Mouse (Mus musculus) hindbrain, embryonic 12.5 days (tissue): ENCODE measurements around the gene Gm960. TPM values are rescaled to one million over a fixed set of nuclear protein-coding genes. Genes with fewer than 3 reads are reported as not detected.
A peak's percentile ranks its signal among the peaks of the same experiment; 100 is the strongest.

Source experiments
- ATAC-seq: fragments of 200-750 bp; cut with Nextera tagmentation; 2 replicates; pipeline ENCODE4 v1.8.0; 2017; ENCODE audit warnings: moderate TSS enrichment; ENCODE audit not compliant: low FRiP score
- H3K27ac ChIP-seq: fragments of 300-500 bp; sonication (generic); 2 replicates; pipeline ENCODE4 v1.5.1; 2016; ENCODE audit warnings: mild to moderate bottlenecking
- H3K27me3 ChIP-seq: fragments of 300-500 bp; sonication (generic); 2 replicates; pipeline ENCODE4 v1.6.1; 2016; ENCODE audit warnings: mild to moderate bottlenecking
- H3K36me3 ChIP-seq: fragments of 300-500 bp; sonication (generic); 2 replicates; pipeline ENCODE4 v1.6.1; 2016; ENCODE audit warnings: mild to moderate bottlenecking
- H3K4me1 ChIP-seq: fragments of 300-500 bp; sonication (generic); 2 replicates; pipeline ENCODE4 v1.6.1; 2016
- H3K4me2 ChIP-seq: fragments of 300-500 bp; sonication (generic); replicated peaks from 2 replicates; pipeline ENCODE4 v1.6.1; 2016; ENCODE audit warnings: mild to moderate bottlenecking
- H3K4me3 ChIP-seq: fragments of 300-500 bp; sonication (generic); 2 replicates; pipeline ENCODE4 v1.5.1; 2016; ENCODE audit warnings: mild to moderate bottlenecking
- H3K9ac ChIP-seq: fragments of 300-500 bp; sonication (generic); 2 replicates; pipeline ENCODE4 v1.6.1; 2016; ENCODE audit warnings: mild to moderate bottlenecking, moderate library complexity
- H3K9me3 ChIP-seq: fragments of 300-500 bp; sonication (generic); replicated peaks from 2 replicates; pipeline ENCODE4 v1.6.1; 2016; ENCODE audit warnings: mild to moderate bottlenecking
- WGBS: fragments of 180-500 bp; shearing (Covaris S2); methylation state at CpG from one replicate; pipeline ENCODE4 v1.1.7; 2016; 5-methylcytosine and 5-hydroxymethylcytosine counted together
- polyA plus RNA-seq: library from polyadenylated mRNA; unstranded; fragments of >200 nt; fragmentation: Nextera tagmentation; extraction: Ambion mirVana; gene quantifications from 2 replicates; pipeline ENCODE4 v1.2.1, GENCODE M21; 2016

The Gm960 gene
- polyA plus RNA-seq, 1 experiment from 2014 or later: 3.6 TPM

- WGBS: 38% methylated on average over 4 of the region's 4 CpGs
- H3K9me3 ChIP-seq: no peaks in the 10 kb centered on the region
- peak overlapping the region; percentile 92; the same call in 1 of the 2 replicates for H3K4me3 ChIP-seq
- H3K27ac ChIP-seq: no peak overlapping the region
- no peak overlapping the region for H3K9ac ChIP-seq
- no peak for ATAC-seq
- peak overlapping the region; percentile 80 for H3K4me2 ChIP-seq
- H3K4me1 ChIP-seq: peaks cover 35% of the 10 kb centered on the region
- no peaks in the 10 kb centered on the region for H3K27me3 ChIP-seq
- peaks cover 37% of the 10 kb centered on the region for H3K36me3 ChIP-seq
These were observed 81.9 kb downstream of the Gm960 start for GRCm38 (mm10) chr19:4616546-4616945.

- ATAC-seq: peak; percentile 92
- H3K4me2 ChIP-seq: peak within 1 kb of the TSS; percentile 80
- H3K9ac ChIP-seq: peak within 1 kb of the TSS; percentile 99
- no peaks in the 10 kb centered on the region for H3K9me3 ChIP-seq
- H3K27ac ChIP-seq: peak within 1 kb of the TSS; percentile 95
- H3K36me3 ChIP-seq: peaks cover 34% of the 10 kb centered on the region
- H3K4me1 ChIP-seq: peaks cover 35% of the 10 kb centered on the region
- WGBS: under 1% methylated on average over 63 of the region's 87 CpGs
- H3K27me3 ChIP-seq: no peaks in the 10 kb centered on the region
- peak within 1 kb of the TSS; percentile 92 for H3K4me3 ChIP-seq
These were observed 83.0 kb downstream of the Gm960 start, which contains the start of gene Lrfn4 for GRCm38 (mm10) chr19:4615151-4616093. TSS of gene Lrfn4 (minus strand) at chr19:4615667.

GRCm38 (mm10) chr19:4614305-4615150, 83.9 kb downstream of the Gm960 start:
- no peaks in the 10 kb centered on the region for H3K27me3 ChIP-seq
- peaks cover 35% of the 10 kb centered on the region for H3K4me1 ChIP-seq
- 31% methylated on average over 26 of the region's 49 CpGs for WGBS
- H3K9ac ChIP-seq: peak overlapping the region; percentile 99
- H3K9me3 ChIP-seq: no peaks in the 10 kb centered on the region
- peak overlapping the region; percentile 95 for H3K27ac ChIP-seq
- peak overlapping the region; percentile 92 for H3K4me3 ChIP-seq
- H3K4me2 ChIP-seq: peak overlapping the region; percentile 80
- H3K36me3 ChIP-seq: peaks cover 34% of the 10 kb centered on the region
- 0 out of 2 replicates have a peak, but pooled peaks have one; percentile 14 for ATAC-seq

GRCm38 (mm10) chr19:4613464-4614304, 84.8 kb downstream of the Gm960 start:
- Histone ChIP-seq H3K9me3 (no peaks in the 10 kb centered on the region), H3K4me3 (peak overlapping the region; percentile 92), H3K27ac (no peak overlapping the region), H3K9ac (peak overlapping the region; percentile 99; the same call in 1 of the 2 replicates), H3K36me3 (peaks cover 34% of the 10 kb centered on the region), H3K4me1 (peaks cover 35% of the 10 kb centered on the region), H3K4me2 (peak overlapping the region; percentile 80), H3K27me3 (no peaks in the 10 kb centered on the region)
- WGBS: 90% methylated on average over 33 of the region's 33 CpGs
- no peak for ATAC-seq

GRCm38 (mm10) chr19:4612181-4612961, 86.1 kb downstream of the Gm960 start:
- H3K4me3 ChIP-seq: no peak overlapping the region
- 89% methylated on average over 19 of the region's 19 CpGs for WGBS
- H3K27ac ChIP-seq: no peak overlapping the region
- H3K27me3 ChIP-seq: no peaks in the 10 kb centered on the region
- H3K9me3 ChIP-seq: no peaks in the 10 kb centered on the region
- no peak overlapping the region for H3K9ac ChIP-seq
- 0 out of 2 replicates have a peak overlapping the region, but pooled peaks have one; percentile 11 for H3K4me2 ChIP-seq
- peaks cover 35% of the 10 kb centered on the region for H3K4me1 ChIP-seq
- ATAC-seq: no peak
- peaks cover 34% of the 10 kb centered on the region for H3K36me3 ChIP-seq

- H3K4me3 ChIP-seq: no peak overlapping the region
- no peak overlapping the region for H3K9ac ChIP-seq
- peaks cover 28% of the 10 kb centered on the region for H3K4me1 ChIP-seq
- peaks cover 34% of the 10 kb centered on the region for H3K36me3 ChIP-seq
- no peak overlapping the region for H3K27ac ChIP-seq
- H3K27me3 ChIP-seq: no peaks in the 10 kb centered on the region
- 62% methylated on average over 4 of the region's 4 CpGs for WGBS
- H3K9me3 ChIP-seq: no peaks in the 10 kb centered on the region
- ATAC-seq: no peak
- H3K4me2 ChIP-seq: no peak overlapping the region
These were observed 88.4 kb downstream of the Gm960 start for GRCm38 (mm10) chr19:4610109-4610508.

- Histone ChIP-seq H3K9me3 (no peaks in the 10 kb centered on the region), H3K4me2 (no peak overlapping the region), H3K4me1 (peaks cover 16% of the 10 kb centered on the region), H3K36me3 (peaks cover 27% of the 10 kb centered on the region), H3K27ac (no peak overlapping the region), H3K27me3 (no peaks in the 10 kb centered on the region), H3K9ac (no peak overlapping the region), H3K4me3 (no peak overlapping the region)
- no peak for ATAC-seq
- WGBS: 86% methylated on average over 4 of the region's 4 CpGs
These were observed 90.0 kb downstream of the Gm960 start for GRCm38 (mm10) chr19:4608511-4608910.

- H3K9me3 ChIP-seq: no peaks in the 10 kb centered on the region
- H3K4me2 ChIP-seq: no peak overlapping the region
- WGBS: 93% methylated on average over 12 of the region's 12 CpGs
- H3K9ac ChIP-seq: no peak overlapping the region
- H3K27me3 ChIP-seq: no peaks in the 10 kb centered on the region
- no peak for ATAC-seq
- H3K4me1 ChIP-seq: peaks cover 5% of the 10 kb centered on the region; the same call in 1 of the 2 replicates
- H3K27ac ChIP-seq: no peak overlapping the region
- H3K36me3 ChIP-seq: peaks cover 16% of the 10 kb centered on the region
- H3K4me3 ChIP-seq: no peak overlapping the region
These were observed 91.1 kb downstream of the Gm960 start for GRCm38 (mm10) chr19:4607406-4607805.

GRCm38 (mm10) chr19:4605654-4606053, 92.8 kb downstream of the Gm960 start:
- no peaks in the 10 kb centered on the region for H3K27me3 ChIP-seq
- H3K27ac ChIP-seq: no peak overlapping the region
- H3K36me3 ChIP-seq: no peaks in the 10 kb centered on the region
- 81% methylated on average over 4 of the region's 4 CpGs for WGBS
- ATAC-seq: no peak
- no peak overlapping the region for H3K4me2 ChIP-seq
- no peaks in the 10 kb centered on the region for H3K9me3 ChIP-seq
- H3K4me1 ChIP-seq: no peaks in the 10 kb centered on the region
- no peak overlapping the region for H3K9ac ChIP-seq
- H3K4me3 ChIP-seq: no peak overlapping the region

- H3K36me3 ChIP-seq: no peaks in the 10 kb centered on the region
- H3K27ac ChIP-seq: no peak overlapping the region
- WGBS: 41% methylated on average over 24 of the region's 24 CpGs
- no peaks in the 10 kb centered on the region for H3K4me1 ChIP-seq
- H3K9ac ChIP-seq: no peak overlapping the region
- H3K9me3 ChIP-seq: no peaks in the 10 kb centered on the region
- H3K27me3 ChIP-seq: no peaks in the 10 kb centered on the region
- H3K4me2 ChIP-seq: no peak overlapping the region
- H3K4me3 ChIP-seq: no peak overlapping the region
- ATAC-seq: no peak
These were observed 94.4 kb downstream of the Gm960 start for GRCm38 (mm10) chr19:4603801-4604723.
